Mouse (Mus musculus): ENCODE data around the gene Ift52. TPM values are rescaled to one million over a fixed set of nuclear protein-coding genes. Genes with fewer than 3 reads are reported as not detected.

The Ift52 gene
- polyA plus RNA-seq (2012; rRNA removed): 12.1 and 12.7 TPM in 2 replicates

DNA sequence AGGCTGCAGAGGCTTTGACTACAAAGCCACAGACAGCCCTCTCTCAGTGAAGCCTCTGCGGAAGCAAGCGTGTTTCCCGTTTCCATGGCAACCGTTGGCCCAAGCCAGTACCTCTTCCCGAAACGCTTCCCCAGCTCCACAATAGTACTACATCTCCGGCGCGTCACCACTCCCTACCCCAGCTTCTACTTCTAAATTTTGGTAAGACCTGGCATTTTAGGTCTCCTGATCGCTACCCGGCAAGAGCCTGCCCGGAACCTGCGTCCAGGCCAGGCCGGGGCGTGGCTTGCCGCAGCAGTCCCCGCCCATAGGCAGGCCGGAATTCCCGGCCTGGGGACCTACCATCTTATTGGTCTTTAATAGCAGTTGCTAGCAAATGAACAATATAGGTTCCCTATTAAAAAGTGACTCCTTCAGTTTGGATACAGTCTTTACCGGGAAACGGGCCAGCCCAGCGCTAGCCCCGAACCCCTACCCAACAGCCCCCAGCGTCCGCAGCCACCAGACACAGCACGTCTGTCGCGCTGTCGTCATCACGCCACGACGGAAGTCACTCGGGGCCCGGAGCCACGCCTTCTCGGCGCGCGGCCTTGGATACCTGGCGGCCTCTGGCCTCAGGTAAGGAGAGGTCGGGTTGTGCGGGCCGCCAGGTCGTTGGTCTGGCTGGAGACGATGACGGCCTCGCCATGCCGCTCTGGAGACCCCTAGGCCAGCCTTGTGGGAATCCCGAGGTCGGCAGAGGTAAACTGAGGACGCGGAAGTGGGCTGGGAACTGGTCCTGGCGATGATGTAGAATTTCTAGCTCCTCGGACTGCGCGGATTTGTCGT, at the start of gene Ift52:
Gene Ift52, plus strand, starts transcription at position 439 of the 828 bp plus-strand sequence.

DNA sequence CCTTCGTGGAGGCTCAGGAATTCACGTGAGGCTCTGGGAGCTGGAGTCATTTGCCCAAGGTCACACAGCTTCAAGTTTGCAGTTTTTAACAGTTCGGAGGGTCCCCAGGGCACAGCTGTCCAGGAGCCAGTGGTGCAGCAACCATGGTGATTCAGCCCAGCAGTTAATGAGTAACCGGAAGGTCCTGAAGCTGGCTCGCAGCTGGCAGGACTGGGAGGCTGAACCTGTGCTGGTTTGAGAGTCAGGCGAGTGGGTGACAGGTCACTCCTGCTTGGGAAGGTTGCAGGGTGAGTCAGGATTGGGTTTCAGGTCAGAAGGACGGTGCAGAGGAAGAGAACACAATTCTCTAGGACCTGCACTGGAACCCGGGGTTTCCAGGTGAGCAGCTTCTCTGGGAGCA, 29.9 kb upstream of the Ift52 start, which contains the start of gene Sgk2:
Gene Sgk2, plus strand, starts transcription at position 113 of the 400 bp plus-strand sequence.

DNA sequence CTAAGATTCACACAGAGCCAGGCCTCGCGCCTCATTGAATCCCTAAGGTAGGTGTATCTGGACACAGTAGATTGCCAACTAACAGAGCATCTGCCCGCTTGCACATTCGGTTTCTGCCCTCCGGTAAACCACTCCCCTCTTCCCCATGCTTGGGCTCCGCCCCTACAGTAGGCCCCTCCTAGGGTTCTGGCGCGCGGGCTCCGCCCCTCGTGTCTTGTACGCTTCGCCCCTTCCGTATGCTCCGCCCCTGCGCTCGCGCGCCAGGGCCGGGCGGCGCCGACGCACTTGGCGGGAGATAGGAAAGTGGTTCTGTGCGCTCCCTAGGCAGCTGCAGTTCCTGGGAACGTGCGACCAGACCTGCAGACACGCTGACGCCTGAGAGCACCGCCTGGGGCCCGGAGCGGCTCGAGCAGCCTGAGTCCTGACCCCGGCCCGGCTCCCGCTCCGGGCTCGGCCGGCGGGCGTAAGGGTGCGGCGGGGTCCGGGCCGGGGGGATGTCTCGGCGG, 37.2 kb downstream of the Ift52 start, which contains the start of gene Mybl2:
Gene Mybl2, plus strand, starts transcription at position 353 of the 506 bp plus-strand sequence.

DNA sequence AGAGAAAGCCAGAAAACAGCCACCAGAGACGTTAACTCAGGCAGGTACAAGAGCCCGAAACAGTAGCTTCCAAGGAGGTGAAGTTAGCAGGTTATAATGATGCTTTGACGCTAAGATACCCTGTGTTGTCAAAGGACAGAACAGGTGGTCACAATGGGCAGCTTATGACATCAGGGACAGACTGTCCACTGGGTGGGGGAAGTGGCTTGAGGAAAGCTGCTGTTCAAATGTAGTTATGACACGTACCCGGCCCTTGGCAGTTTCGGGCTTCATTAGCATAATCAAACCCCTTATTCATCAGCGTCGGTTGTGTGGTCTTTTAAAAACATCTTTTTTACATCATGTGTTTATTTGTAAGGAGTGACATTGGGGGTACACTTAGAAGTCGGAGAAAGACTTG, 70.6 kb downstream of the Ift52 start, which contains the start of gene Gtsf1l:
Gene Gtsf1l, minus strand, starts transcription at position 128 of the 400 bp plus-strand sequence.

Other genes starting within 250 kb of the Ift52 start
- gene Srsf6, start 85.8 kb upstream of the Ift52 start, polyA plus RNA-seq (2012; rRNA removed): 111 and 126 TPM in 2 replicates
- gene L3mbtl1, start 73.9 kb upstream of the Ift52 start, polyA plus RNA-seq (2012; rRNA removed): 0.07 and 0.22 TPM in 2 replicates
- 4.4 and 4.9 TPM in 2 replicates for gene Sgk2, start 30.0 kb upstream of the Ift52 start, polyA plus RNA-seq (2012; rRNA removed)
- 20.0 and 22.4 TPM in 2 replicates for gene Mybl2, start 37.3 kb downstream of the Ift52 start, polyA plus RNA-seq (2012; rRNA removed)
- 0.08 and 0.13 TPM in 2 replicates for gene Gtsf1l, start 70.5 kb downstream of the Ift52 start, polyA plus RNA-seq (2012; rRNA removed)
- 0.64 and 0.82 TPM in 2 replicates for gene Tox2, start 185.8 kb downstream of the Ift52 start, polyA plus RNA-seq (2012; rRNA removed)

Measured in liver, embryonic 18 days (tissue).